Mouse (Mus musculus) spleen, adult 2 months (tissue): ENCODE results near the gene Gsc2. TPM values are rescaled to one million over a fixed set of nuclear protein-coding genes. Genes with fewer than 3 reads are reported as not detected.
"Not testable (repeated sequence)": the region's sequence is repeated elsewhere in the genome, so short reads cannot be mapped to it uniquely, and the experiment has no call there.

Experiments used
- DNase-seq, 2 experiments: peaks; one replicate each; pipeline versions ENCODE4 v3.0.0 to v3.0.0-alpha.2; 2012 to 2021; ENCODE audit warnings: low spot score in 2 of 2, low read depth in 1 of 2
- H3K27ac ChIP-seq: fragments of 200-500 bp; 2 replicates; pipeline ENCODE4 v1.5.1; 2012; ENCODE audit warnings: low read length, inconsistent platforms; ENCODE audit not compliant: insufficient read depth
- H3K27me3 ChIP-seq: fragments of 200-500 bp; 2 replicates; pipeline ENCODE4 v1.6.1; 2012; ENCODE audit warnings: mild to moderate bottlenecking, moderate library complexity, low read length, inconsistent platforms; ENCODE audit not compliant: control insufficient read depth, insufficient read depth
- H3K36me3 ChIP-seq: fragments of 200-500 bp; 2 replicates; pipeline ENCODE4 v1.6.1; 2012; ENCODE audit warnings: mild to moderate bottlenecking, low read length, inconsistent platforms; ENCODE audit not compliant: control insufficient read depth, insufficient read depth
- H3K4me1 ChIP-seq: fragments of 200-500 bp; 2 replicates; pipeline ENCODE4 v1.6.1; 2011; ENCODE audit warnings: inconsistent platforms; ENCODE audit not compliant: control insufficient read depth, insufficient read depth, insufficient read length
- H3K4me3 ChIP-seq: fragments of 200-500 bp; 2 replicates; pipeline ENCODE4 v1.5.1; 2011; ENCODE audit warnings: mild to moderate bottlenecking, inconsistent platforms; ENCODE audit not compliant: insufficient read depth, insufficient read length; ENCODE audit errors: extremely low read depth
- CTCF ChIP-seq: fragments of 200-500 bp; IDR thresholded peaks from 2 replicates; pipeline ENCODE4 v1.5.1; 2011; ENCODE audit warnings: mild to moderate bottlenecking, inconsistent platforms; ENCODE audit not compliant: insufficient read depth, insufficient read length, insufficient replicate concordance; ENCODE audit errors: extremely low read depth
- POLR2A ChIP-seq: fragments of 200-500 bp; IDR thresholded peaks from 2 replicates; pipeline ENCODE4 v1.6.1; 2011; ENCODE audit warnings: low read depth, low read length, inconsistent platforms
- WGBS: fragments of 180-500 bp; shearing (Covaris S2); methylation state at CpG from one replicate; pipeline ENCODE4 v1.1.7; 2018; 5-methylcytosine and 5-hydroxymethylcytosine counted together
- polyA plus RNA-seq: library from polyadenylated mRNA; depleted of rRNA; stranded (reverse); fragments of >200 nt; gene quantifications from 2 replicates; pipeline ENCODE4 v1.2.3, GENCODE M21; 2012; rRNA removed

The Gsc2 gene
- polyA plus RNA-seq: not detected in 2 replicates

DNA sequence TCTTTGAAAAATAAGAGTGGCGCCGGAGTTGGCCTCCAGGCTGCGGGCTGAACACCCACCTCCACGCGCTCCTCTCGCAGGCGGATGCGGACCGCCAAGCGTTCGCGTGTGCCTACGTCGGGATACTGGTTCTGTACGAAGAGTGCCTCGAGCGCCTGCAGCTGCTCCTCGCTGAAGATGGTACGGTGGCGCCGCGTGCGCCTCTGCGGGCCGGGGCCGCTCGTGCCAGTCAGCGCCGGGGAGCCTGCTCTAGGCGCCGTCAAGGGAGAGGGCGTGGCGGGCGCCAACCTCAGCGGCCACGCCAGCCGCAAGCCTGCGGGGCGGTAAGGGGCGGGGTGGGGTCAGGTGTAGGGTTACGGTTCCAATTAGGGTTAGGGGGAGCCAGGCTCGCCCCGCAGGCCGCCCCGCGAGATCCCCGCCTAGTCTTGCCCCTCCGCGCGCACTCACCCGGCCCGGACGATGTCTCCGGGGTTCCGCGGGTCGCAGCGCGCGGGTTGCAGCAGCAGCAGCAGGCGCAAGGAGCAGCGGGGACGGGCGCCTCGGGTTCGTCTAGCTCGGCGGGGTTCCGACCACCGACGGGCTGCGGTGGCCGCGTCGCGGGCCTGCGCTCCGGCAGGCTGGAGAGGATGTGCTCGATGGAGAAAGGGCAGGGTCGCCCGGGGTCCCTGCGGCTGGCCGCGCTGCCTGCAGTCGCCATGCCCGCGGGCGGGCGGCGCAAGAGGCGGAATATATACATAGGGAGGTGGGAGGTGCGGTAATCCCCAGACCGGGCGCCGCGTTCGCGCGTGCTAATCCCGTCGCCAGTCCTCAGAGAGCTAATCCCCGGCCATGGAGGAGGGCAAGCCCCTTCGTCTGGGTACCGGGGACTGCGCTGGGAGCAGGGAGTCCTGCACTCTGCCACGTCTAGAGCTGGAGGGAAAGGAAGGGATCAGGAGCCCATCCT is at the start of gene Gsc2:
Gene Gsc2, minus strand, starts transcription at position 753 of the 943 bp plus-strand sequence.
- H3K27ac ChIP-seq: no peak within 1 kb of the TSS
- no peak for TF ChIP-seq CTCF
- no peak for TF ChIP-seq POLR2A
- DNase-seq: no peak
- peaks cover 10% of the 10 kb centered on the region for H3K4me1 ChIP-seq
- peak within 1 kb of the TSS; percentile 26; the same call in 1 of the 2 replicates for H3K4me3 ChIP-seq
- WGBS: 2% methylated on average over 103 of the region's 106 CpGs
- peaks cover 22% of the 10 kb centered on the region for H3K27me3 ChIP-seq
- no peaks in the 10 kb centered on the region for H3K36me3 ChIP-seq

GRCm38 (mm10) chr16:17962091-17962490 is 47.2 kb upstream of the Gsc2 start:
- 77% methylated on average over 7 of the region's 7 CpGs for WGBS
- DNase-seq: no peak
- no peak overlapping the region for H3K27ac ChIP-seq
- TF ChIP-seq POLR2A: no peak
- no peak for TF ChIP-seq CTCF
- no peaks in the 10 kb centered on the region for H3K27me3 ChIP-seq
- H3K4me3 ChIP-seq: no peak overlapping the region
- H3K4me1 ChIP-seq: no peaks in the 10 kb centered on the region
- no peaks in the 10 kb centered on the region for H3K36me3 ChIP-seq

DNA sequence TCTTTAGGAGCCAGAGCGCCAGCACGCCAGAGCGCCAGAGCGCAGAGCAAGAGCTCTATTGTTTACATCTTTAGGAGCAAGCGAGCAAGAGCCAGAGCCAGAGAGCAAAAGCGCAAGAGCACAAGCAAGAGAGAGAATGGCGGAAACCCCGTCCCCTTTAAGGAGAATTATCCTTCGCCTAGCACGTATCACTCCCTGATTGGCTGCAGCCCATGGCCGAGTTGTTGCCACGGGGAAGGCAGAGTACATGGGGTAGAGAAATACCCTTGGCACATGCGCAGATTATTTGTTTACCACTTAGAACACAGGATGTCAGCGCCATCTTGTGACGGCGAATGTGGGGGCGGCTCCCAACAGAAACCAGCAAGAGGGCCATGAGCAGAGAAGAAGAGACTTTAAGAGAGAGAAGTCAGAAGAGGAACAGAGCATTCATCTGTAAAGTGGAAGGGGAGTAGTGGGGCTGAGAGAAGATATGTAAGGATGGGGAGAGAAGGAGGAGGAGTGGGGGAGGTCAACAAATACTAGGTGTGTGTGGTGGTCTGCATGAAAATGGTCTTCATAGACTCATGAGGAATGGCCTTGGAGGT is 41.3 kb upstream of the Gsc2 start:
- not testable (repeated sequence) for H3K27ac ChIP-seq, H3K27me3 ChIP-seq, H3K36me3 ChIP-seq, H3K4me1 ChIP-seq, DNase-seq, H3K4me3 ChIP-seq
- 96% methylated on average over 17 of the region's 17 CpGs for WGBS

- TF ChIP-seq POLR2A (no peak), CTCF (no peak)
- no peaks in the 10 kb centered on the region for H3K27me3 ChIP-seq
- WGBS: 76% methylated on average over 4 of the region's 4 CpGs
- DNase-seq: no peak
- no peak overlapping the region for H3K4me3 ChIP-seq
- H3K27ac ChIP-seq: no peak overlapping the region
- no peaks in the 10 kb centered on the region for H3K36me3 ChIP-seq
- no peaks in the 10 kb centered on the region for H3K4me1 ChIP-seq
Measured at GRCm38 (mm10) chr16:17951618-17952017, 36.8 kb upstream of the Gsc2 start.

DNA sequence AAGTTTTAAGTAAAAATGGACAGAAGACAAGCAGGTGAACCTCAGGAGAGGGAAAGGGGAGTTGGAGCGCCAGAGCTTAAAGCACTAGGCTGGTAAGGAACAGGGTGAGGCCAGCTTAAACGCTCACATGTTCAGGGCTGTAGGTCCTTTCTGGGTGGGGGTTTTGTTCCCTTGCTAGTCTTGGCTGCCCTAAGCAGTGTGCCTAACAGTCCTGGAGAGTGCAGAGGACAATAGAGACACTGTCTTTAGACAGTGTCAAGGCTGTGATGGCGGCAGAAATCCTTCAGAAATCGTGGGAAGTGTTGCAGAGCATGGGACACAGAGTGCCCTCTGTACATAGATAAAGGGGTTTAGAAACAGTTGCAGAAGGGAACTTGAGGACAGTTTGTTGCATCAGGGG is 35.2 kb upstream of the Gsc2 start:
- Histone ChIP-seq H3K27ac (no peak overlapping the region), H3K36me3 (no peaks in the 10 kb centered on the region), H3K4me3 (no peak overlapping the region), H3K27me3 (no peaks in the 10 kb centered on the region), H3K4me1 (no peaks in the 10 kb centered on the region)
- 84% methylated on average over 4 of the region's 4 CpGs for WGBS
- TF ChIP-seq POLR2A: no peak
- DNase-seq: no peak

DNA sequence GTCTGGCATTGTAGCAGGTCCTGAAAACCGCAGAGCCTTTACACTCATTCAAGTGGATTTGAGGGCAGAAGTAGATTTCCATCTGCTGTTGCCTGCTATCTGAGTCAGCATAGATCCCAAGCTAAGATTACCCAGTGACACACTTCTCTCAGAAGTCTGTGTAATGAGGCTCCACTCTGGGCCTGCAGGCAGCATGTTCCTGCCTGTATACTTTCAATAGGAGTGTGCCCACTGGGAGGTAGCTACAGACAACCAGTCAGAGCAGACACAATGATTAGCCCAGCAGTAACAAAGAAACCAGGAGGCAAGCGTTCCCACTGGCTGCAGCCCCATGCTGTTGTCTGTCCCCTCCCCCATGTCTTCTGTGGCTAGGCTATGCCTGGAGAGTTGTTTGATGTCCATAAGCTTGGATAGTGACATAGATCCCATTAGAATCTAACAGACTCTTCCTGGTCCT is 34.6 kb upstream of the Gsc2 start:
- no peak for TF ChIP-seq POLR2A
- TF ChIP-seq CTCF: no peak
- Histone ChIP-seq H3K36me3 (no peaks in the 10 kb centered on the region), H3K27ac (no peak overlapping the region), H3K27me3 (no peaks in the 10 kb centered on the region), H3K4me3 (no peak overlapping the region), H3K4me1 (no peaks in the 10 kb centered on the region)
- DNase-seq: no peak
- WGBS: 62% methylated on average over 2 of the region's 2 CpGs
